In the genomic region with DNA sequence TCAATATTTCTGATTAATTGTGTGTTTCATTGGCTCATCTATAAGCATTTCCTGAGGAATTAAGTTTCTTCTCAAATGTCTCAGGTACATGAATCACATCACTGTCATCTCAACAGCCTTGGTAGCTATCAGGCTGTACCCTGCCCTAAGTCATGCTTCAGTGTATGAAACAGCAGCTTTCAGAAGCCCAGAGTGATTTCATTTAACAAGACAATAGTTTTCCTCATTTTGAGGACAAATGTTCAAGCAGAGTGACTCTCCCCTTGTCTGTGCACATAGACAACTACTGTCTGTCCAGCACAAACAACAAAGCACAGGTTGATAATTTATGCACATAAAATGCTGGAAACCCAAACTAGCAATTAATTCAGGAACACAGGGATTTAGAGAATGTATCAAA, we compare ENCODE assay signal across 34 mouse cellular contexts.
"Had no signal": no experiment of that assay in that cellular context is flagged by ENCODE, and none has a peak within 500 bp of the region (broad histone marks: within the 10 kb centered on the region; RNA-seq: fewer than 3 reads in every experiment).

No protein-coding gene starts in this region.

- H3K9me3 ChIP-seq: intestine, embryonic 15.5 days had no signal

- H3K4me1 ChIP-seq: heart, embryonic 12.5 days; heart, embryonic 13.5 days; heart, embryonic 15.5 days; hindbrain, embryonic 10.5 days; hindbrain, embryonic 12.5 days; hindbrain, embryonic 13.5 days; hindbrain, embryonic 15.5 days; intestine, embryonic 15.5 days; kidney, embryonic 15.5 days had no signal

- H3K4me2 ChIP-seq: heart, embryonic 12.5 days; heart, embryonic 13.5 days; heart, embryonic 15.5 days; hindbrain, embryonic 12.5 days; hindbrain, embryonic 13.5 days; hindbrain, embryonic 14.5 days; hindbrain, embryonic 15.5 days; intestine, embryonic 15.5 days; kidney, embryonic 15.5 days had no signal

- H3K4me3 ChIP-seq: heart, embryonic 12.5 days; heart, embryonic 13.5 days; heart, embryonic 15.5 days; hindbrain, embryonic 10.5 days; hindbrain, embryonic 12.5 days; hindbrain, embryonic 13.5 days; hindbrain, embryonic 15.5 days; intestine, embryonic 15.5 days; kidney, embryonic 15.5 days; layer of hippocampus, adult 2 months; left cerebral cortex, adult 2 months had no signal

- H3K9ac ChIP-seq: heart, embryonic 12.5 days; heart, embryonic 13.5 days; heart, embryonic 15.5 days; hindbrain, embryonic 12.5 days; hindbrain, embryonic 13.5 days; hindbrain, embryonic 14.5 days; hindbrain, embryonic 15.5 days; intestine, embryonic 15.5 days; kidney, embryonic 15.5 days had no signal

- H3K27ac ChIP-seq: heart, embryonic 13.5 days; heart, embryonic 15.5 days; hindbrain, embryonic 10.5 days; hindbrain, embryonic 12.5 days; hindbrain, embryonic 13.5 days; hindbrain, embryonic 14.5 days; hindbrain, embryonic 15.5 days; hindbrain, postnatal 0 days; intestine, embryonic 15.5 days; kidney, embryonic 15.5 days; kidney, postnatal 0 days; layer of hippocampus, adult 2 months; left cerebral cortex, adult 2 months had no signal

- DNase-seq: heart, postnatal 10 days; heart, postnatal 14 days; heart, postnatal 36 days; heart, postnatal 4 days; kidney, adult 11 months; kidney, adult 18-20 months; kidney, adult 2 months; kidney, adult 8-10 months; kidney, adult 9 months; kidney, postnatal 10 days; kidney, postnatal 14 days; kidney, postnatal 25 days; kidney, postnatal 36 days; kidney, postnatal 4 days; layer of hippocampus, adult 9-11 months; layer of hippocampus, postnatal 36 days had no signal

- H3K27me3 ChIP-seq: heart, embryonic 12.5 days; heart, embryonic 13.5 days; heart, embryonic 15.5 days; hindbrain, embryonic 12.5 days; hindbrain, embryonic 13.5 days; hindbrain, embryonic 15.5 days; intestine, embryonic 15.5 days; kidney, embryonic 15.5 days had no signal

- ATAC-seq: hindbrain, embryonic 16.5 days; hindbrain, postnatal 0 days; inflammation-experienced regulatory T-cells, adult 6 months; intestine, embryonic 15.5 days; intestine, embryonic 16.5 days; intestine, postnatal 0 days had no signal

- H3K36me3 ChIP-seq: heart, embryonic 15.5 days; hindbrain, embryonic 10.5 days; hindbrain, embryonic 12.5 days; hindbrain, embryonic 13.5 days; hindbrain, embryonic 15.5 days; intestine, embryonic 15.5 days; kidney, embryonic 15.5 days had no signal
